Mouse (Mus musculus) testis, adult 10 weeks (tissue): Measurements from ENCODE around the gene Fcer2a. TPM values are rescaled to one million over a fixed set of nuclear protein-coding genes. Genes with fewer than 3 reads are reported as not detected.

ENCODE experiments used
- polyA plus RNA-seq: library from polyadenylated mRNA; stranded (reverse); fragments of 350-450 nt; fragmentation: Illumina TruSeq; extraction: RNeasy Lipid Tissue Mini Kit (QIAGEN cat#74804); gene quantifications from one replicate; pipeline ENCODE4 v1.2.3, GENCODE M21; 2014; ENCODE audit warnings: low read depth, low replicate concordance

Gene Fcer2a
- polyA plus RNA-seq, result 0.27 TPM

DNA sequence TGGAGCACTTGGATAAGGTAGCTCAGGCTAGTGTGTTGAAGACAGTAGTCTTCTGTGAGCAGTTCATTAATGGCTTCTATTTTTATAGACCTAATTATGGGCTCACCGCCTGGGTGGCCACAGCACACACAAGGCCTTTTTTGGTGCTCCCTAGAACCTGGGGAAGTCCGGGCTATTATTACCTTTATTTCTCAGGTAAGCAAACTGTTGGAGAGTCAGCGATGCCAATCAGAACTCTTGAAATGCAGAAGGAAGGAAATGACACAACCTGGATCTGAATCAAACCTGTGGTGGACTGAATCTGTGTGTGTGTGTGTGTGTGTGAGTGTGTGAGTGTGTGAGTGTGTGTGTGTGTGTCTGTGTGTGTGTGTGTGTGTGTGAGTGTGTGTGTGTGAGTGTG lies at the start of gene Fcer2a:
Fcer2a (minus strand) TSS at position 55 of the 400 bp plus-strand sequence.

DNA sequence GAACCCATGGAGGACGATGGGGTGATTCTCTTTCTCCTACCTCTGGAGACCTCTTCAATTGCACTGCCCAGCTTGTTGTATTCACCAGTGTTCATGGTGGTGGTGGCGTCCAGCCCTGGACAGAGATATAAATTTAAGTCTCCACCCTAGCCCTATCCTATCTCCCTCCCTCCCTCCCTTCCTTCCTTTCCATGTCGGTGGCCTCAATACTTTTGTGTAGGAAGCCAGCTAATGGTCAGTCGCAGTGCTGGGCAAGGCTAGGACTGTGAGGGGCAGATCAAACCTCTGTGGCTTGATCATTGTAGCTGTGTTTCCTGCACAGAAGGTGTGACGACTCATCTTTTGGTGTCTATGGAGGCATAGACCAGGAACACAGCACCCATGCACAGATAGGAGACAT lies 26.6 kb upstream of the Fcer2a start, which contains the start of gene Clec4g:
Clec4g (minus strand) TSS at position 101 of the 400 bp plus-strand sequence.

DNA sequence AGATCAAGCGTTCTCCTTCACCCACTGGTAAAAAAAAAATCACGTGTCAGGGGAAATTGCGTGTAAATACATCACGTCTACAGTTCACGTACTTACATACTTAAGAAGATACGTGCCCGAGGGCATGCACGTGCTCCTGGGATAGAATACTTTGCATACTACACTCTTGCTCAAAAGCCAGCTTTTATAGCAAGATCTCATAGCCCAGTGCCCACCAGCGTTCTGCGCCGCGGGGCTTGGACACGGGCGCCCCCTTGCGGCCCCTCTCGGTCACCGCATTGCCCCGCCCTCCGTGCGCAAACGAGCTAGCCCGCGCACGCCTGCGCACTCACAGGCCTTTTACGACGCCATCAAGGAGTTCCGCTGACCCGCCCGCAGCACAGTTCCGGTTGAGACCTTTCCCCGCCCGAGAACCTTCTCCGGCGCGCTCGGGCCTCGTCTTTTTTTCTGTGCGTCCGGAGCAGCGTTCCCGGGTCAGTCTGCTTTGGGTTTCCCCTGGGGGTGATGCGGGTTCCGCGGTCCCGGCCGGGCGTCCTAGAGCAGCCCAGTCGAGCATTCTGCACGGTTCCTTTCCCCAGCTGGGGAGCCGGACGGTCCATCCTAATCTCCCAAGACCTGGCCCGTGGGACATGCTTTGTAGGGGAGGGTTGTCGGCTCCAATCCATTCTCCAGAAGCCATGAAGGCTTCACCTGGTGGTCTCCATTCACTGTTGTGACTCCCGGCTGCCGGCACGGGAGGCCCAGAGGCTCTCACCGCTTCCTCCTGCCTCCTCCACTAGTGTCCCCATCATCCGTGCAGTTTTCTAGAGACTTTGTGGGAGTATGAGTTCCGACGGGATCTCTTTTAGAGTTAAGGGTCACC lies 17.6 kb downstream of the Fcer2a start, which contains the start of gene Trappc5:
Trappc5 (plus strand) TSS at position 169 of the 862 bp plus-strand sequence.

DNA sequence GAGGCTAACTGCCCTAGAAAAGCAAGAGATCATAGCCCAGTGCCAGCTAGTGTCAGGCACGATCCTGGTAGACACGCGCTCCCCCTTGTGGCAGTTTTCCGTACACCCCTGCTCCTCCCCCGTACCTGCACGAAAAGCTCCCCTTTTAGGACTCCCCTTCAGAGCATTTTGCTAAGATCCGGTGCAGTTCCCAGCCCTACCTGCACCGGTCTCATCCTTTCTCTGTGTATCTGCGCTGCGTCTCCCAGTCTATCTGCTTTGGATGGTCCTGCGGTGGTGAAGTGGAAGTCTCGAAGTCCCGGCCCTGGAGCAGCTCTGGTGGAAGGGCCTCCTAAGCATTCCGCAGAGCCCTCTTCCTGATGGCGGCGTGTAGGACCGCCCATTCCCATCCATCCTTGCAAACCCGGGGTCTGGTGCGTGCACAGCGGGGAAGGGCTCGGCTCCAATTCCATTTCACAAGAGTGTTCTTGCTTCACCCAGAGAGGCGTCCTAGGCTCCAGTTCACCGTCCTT lies 21.9 kb downstream of the Fcer2a start, which contains the start of gene Fcor:
Fcor (minus strand) TSS at position 383 of the 512 bp plus-strand sequence.

DNA sequence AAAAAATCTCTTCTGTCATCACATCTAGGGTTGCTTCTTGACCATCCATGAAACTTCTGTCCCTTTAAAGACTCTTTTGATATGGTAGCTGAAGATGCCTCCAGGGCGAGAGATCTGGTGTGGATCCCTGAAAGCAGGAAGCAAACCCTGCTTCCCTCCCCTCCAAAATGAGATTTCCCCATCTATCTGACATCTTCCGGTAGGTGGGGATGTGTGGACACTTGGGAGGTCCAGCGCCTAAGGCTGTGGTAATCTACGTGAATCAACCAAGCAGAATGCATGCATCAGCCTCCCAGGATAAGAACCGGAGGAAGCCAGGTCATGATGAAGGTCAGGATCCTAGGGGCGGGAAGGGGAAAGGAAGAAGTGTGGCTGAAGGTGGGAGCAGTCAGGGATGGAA lies 28.5 kb downstream of the Fcer2a start, which contains the start of gene Mcemp1:
Mcemp1 (plus strand) TSS at position 248 of the 400 bp plus-strand sequence.

DNA sequence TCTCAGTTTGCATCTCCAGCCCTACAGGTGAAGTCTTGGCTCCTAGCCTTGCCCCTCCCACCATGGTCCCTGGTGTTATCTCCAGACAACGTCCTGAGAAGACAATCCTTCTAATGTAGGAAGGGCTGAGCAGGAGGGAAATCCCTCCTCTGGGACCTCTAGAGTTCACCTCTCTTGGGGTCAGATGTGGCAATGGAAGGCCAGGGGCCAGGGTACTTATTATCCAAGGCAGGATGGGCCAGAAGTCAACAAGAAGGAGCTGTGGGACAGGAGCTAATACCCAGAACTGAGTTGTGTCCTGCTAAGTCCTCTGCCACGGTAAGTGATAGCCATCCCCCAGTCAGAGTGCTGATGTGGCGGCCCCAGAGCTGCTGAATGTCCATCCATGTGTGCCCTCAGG lies 38.4 kb downstream of the Fcer2a start, which contains the start of gene Retn:
Retn (plus strand) TSS at position 245 of the 400 bp plus-strand sequence.

Other genes with a start within 250 kb of the Fcer2a start
- 3.4 TPM for gene Pex11g, start 226.5 kb downstream of the Fcer2a start, polyA plus RNA-seq
- gene Tex45, start 223.3 kb downstream of the Fcer2a start, polyA plus RNA-seq, result 29.3 TPM
- gene Zfp358, start 201.0 kb downstream of the Fcer2a start, polyA plus RNA-seq, result 0.27 TPM
- 6.4 TPM for gene Mcoln1, start 193.7 kb downstream of the Fcer2a start, polyA plus RNA-seq
- gene Pnpla6, start 178.8 kb downstream of the Fcer2a start, polyA plus RNA-seq, result 1.8 TPM
- not detected for gene C330021F23Rik, start 126.2 kb downstream of the Fcer2a start, polyA plus RNA-seq
- 2.1 TPM for gene Camsap3, start 106.9 kb downstream of the Fcer2a start, polyA plus RNA-seq
- gene Xab2, start 72.9 kb downstream of the Fcer2a start, polyA plus RNA-seq, result 1.1 TPM
- 37.0 TPM for gene Pet100, start 72.6 kb downstream of the Fcer2a start, polyA plus RNA-seq
- not detected for gene Pcp2, start 68.6 kb downstream of the Fcer2a start, polyA plus RNA-seq
- 20.9 TPM for gene Stxbp2, start 63.2 kb downstream of the Fcer2a start, polyA plus RNA-seq
- 1.1 TPM for gene Retn, start 38.4 kb downstream of the Fcer2a start, polyA plus RNA-seq
- not detected for gene Mcemp1, start 28.4 kb downstream of the Fcer2a start, polyA plus RNA-seq
- gene Fcor, start 21.8 kb downstream of the Fcer2a start, polyA plus RNA-seq, result not detected
- gene Trappc5, start 17.9 kb downstream of the Fcer2a start, polyA plus RNA-seq, result 3.2 TPM
- 10.7 TPM for gene Clec4g, start 26.5 kb upstream of the Fcer2a start, polyA plus RNA-seq
- 0.18 TPM for gene Cd209a, start 54.8 kb upstream of the Fcer2a start, polyA plus RNA-seq
- not detected for gene Cd209e, start 160.1 kb upstream of the Fcer2a start, polyA plus RNA-seq
- gene Cd209d, start 184.4 kb upstream of the Fcer2a start, polyA plus RNA-seq, result not detected
- not detected for gene Cd209b, start 232.7 kb upstream of the Fcer2a start, polyA plus RNA-seq